Mouse (Mus musculus) limb, embryonic 13.5 days (tissue): Measurements from ENCODE around the gene Ddn. TPM values are rescaled to one million over a fixed set of nuclear protein-coding genes. Genes with fewer than 3 reads are reported as not detected.

ENCODE experiments used
- ATAC-seq: fragments of 200-750 bp; cut with Nextera tagmentation; 2 replicates; pipeline ENCODE4 v1.8.0; 2017; ENCODE audit warnings: low read depth, moderate number of reproducible peaks, moderate TSS enrichment; ENCODE audit not compliant: low FRiP score
- H3K27ac ChIP-seq: fragments of 300-500 bp; sonication (generic); 2 replicates; pipeline ENCODE4 v1.5.1; 2015; ENCODE audit warnings: inconsistent platforms, mild to moderate bottlenecking, moderate library complexity
- H3K27me3 ChIP-seq: fragments of 300-500 bp; sonication (generic); 2 replicates; pipeline ENCODE4 v1.6.1; 2015; ENCODE audit warnings: mild to moderate bottlenecking, inconsistent platforms
- H3K36me3 ChIP-seq: fragments of 300-500 bp; sonication (generic); 2 replicates; pipeline ENCODE4 v1.6.1; 2015; ENCODE audit warnings: inconsistent platforms, mild to moderate bottlenecking, moderate library complexity
- H3K4me1 ChIP-seq: fragments of 300-500 bp; sonication (generic); 2 replicates; pipeline ENCODE4 v1.6.1; 2015; ENCODE audit warnings: inconsistent platforms
- H3K4me2 ChIP-seq: fragments of 300-500 bp; sonication (generic); replicated peaks from 2 replicates; pipeline ENCODE4 v1.6.1; 2015; ENCODE audit warnings: inconsistent platforms, mild to moderate bottlenecking, moderate library complexity
- H3K4me3 ChIP-seq: fragments of 300-500 bp; sonication (generic); 2 replicates; pipeline ENCODE4 v1.5.1; 2015; ENCODE audit warnings: moderate library complexity, mild to moderate bottlenecking, inconsistent platforms
- H3K9ac ChIP-seq: fragments of 300-500 bp; sonication (generic); 2 replicates; pipeline ENCODE4 v1.6.1; 2015; ENCODE audit warnings: mild to moderate bottlenecking, inconsistent platforms
- H3K9me3 ChIP-seq: fragments of 300-500 bp; sonication (generic); 2 replicates; pipeline ENCODE4 v1.6.1; 2016; ENCODE audit warnings: inconsistent platforms
- WGBS: fragments of 180-500 bp; shearing (Covaris S2); methylation state at CpG from one replicate; pipeline ENCODE4 v1.1.7; 2015; 5-methylcytosine and 5-hydroxymethylcytosine counted together
- polyA plus RNA-seq: library from polyadenylated mRNA; unstranded; fragments of >200 nt; fragmentation: Nextera tagmentation; extraction: Ambion mirVana; gene quantifications from 2 replicates; pipeline ENCODE4 v1.2.1, GENCODE M21; 2015

Ddn gene
- polyA plus RNA-seq, 1 experiment from 2014 or later = 0.05 TPM

DNA sequence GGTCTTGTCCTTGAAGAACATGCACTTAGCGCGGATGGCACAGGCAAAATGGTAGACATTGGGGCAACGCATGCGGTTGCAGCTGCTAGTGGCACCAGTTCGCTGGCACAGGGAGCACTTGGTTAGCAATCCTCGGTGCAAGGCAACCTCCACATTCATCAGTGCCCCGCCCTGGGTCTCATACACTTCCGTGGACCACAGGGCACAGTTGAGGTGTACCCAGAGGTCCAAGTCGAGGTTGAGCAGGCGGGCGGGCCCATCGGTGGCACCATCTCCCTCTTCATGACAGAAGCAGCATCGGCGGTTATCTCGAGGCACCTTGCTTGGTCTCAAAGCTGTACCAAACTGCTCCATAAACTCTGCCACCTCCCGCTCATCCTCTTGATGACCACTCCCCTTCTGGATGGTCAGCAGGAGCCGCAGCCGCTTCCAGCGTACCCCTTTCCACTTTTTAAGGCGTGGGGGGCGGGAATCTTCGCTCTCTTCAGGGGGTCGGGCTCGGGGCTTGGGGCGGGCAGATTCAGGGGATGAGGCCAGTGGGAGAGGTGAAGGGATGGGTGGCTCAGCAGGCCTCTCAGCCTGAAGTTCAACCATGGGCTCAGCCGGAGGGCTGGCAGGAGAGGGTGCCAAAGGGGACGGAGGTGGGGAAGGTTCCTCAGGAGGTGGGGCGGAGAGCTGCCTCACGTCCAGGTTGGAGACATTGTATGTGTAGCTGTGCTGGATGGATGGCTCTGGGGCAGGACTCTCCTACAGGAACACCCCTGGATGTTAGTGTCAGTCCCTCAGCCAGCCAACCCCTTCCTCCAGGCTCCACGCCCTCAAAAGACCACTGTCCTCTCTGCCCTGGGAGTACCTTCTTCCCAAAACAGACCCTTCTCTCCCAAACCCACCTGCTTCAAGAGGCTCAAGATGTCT lies 30.6 kb upstream of the Ddn start:
- Histone ChIP-seq H3K27ac (no peak overlapping the region), H3K4me3 (no peak overlapping the region), H3K9me3 (no peaks in the 10 kb centered on the region), H3K4me1 (no peaks in the 10 kb centered on the region), H3K27me3 (no peaks in the 10 kb centered on the region), H3K4me2 (no peak overlapping the region), H3K36me3 (peaks cover 100% of the 10 kb centered on the region), H3K9ac (no peak overlapping the region)
- no peak for ATAC-seq
- WGBS = 94% methylated on average over 30 of the region's 30 CpGs

DNA sequence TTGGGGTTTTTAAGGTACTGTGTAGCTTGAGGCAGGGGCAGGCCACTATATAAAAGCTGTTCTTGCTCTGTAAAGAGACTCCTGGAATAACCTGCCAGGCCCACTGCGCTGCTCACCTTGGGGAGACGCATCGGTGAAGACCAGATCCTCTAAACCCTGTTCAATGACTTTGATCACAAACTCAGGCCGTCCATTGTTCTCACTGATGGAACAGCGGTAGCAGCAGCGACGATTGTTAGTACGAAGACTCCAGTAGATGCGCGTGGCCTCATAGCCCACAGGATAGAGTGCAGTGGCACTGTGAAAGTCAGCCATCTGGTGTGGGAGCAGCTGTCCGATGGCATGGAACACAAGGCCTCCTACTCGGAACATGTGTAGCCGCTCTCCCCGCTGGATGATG lies 29.9 kb upstream of the Ddn start:
- H3K9ac ChIP-seq = no peak overlapping the region
- H3K27ac ChIP-seq = no peak overlapping the region
- no peak overlapping the region for H3K4me3 ChIP-seq
- no peaks in the 10 kb centered on the region for H3K9me3 ChIP-seq
- ATAC-seq = no peak
- 98% methylated on average over 14 of the region's 14 CpGs for WGBS
- no peaks in the 10 kb centered on the region for H3K4me1 ChIP-seq
- H3K4me2 ChIP-seq = no peak overlapping the region
- H3K36me3 ChIP-seq = peaks cover 100% of the 10 kb centered on the region
- H3K27me3 ChIP-seq = no peaks in the 10 kb centered on the region

GRCm38 (mm10) chr15:98837743-98838103 lies 28.4 kb upstream of the Ddn start:
- H3K9ac ChIP-seq = no peak overlapping the region
- H3K36me3 ChIP-seq = peaks cover 98% of the 10 kb centered on the region
- WGBS = 78% methylated on average over 4 of the region's 4 CpGs
- no peaks in the 10 kb centered on the region for H3K27me3 ChIP-seq
- no peak overlapping the region for H3K4me3 ChIP-seq
- H3K4me1 ChIP-seq = no peaks in the 10 kb centered on the region
- no peak for ATAC-seq
- H3K9me3 ChIP-seq = no peaks in the 10 kb centered on the region
- no peak overlapping the region for H3K27ac ChIP-seq
- no peak overlapping the region for H3K4me2 ChIP-seq

DNA sequence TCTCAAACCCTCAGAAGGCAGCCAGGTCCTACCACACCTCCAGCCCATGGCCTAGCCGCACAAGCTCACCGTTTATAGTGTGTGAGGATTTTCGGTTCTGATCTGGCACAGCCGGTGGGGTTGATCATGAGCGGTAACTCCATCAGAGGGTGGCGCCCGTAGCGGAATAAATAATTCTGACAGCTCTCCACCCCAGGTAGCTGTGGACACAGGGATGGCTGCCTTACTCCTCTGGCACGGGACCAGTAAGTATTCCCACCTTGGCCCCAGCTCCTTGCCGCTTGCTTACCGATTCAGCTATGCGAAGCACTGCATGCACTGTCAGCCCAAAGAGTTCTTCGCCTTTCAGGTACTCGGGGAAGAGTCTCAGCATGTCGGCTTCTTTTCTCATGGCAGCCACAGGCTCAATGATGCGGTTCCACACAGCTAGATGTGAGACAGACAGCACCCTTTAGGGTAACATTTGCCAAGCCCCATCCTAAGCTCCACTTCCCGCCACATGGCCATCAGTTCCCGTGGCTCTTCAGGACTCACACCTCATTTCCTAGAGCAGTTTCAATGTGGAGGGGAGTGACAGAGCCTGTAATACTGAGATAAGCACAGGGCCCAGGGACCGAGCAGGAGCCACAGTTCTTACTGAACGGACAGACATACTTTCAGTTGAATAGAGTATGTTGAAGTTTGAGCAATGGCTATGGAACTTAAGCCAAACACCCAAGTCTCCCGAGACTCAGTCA lies 27.9 kb upstream of the Ddn start:
- 92% methylated on average over 21 of the region's 21 CpGs for WGBS
- no peak overlapping the region for H3K4me3 ChIP-seq
- H3K27ac ChIP-seq = no peak overlapping the region
- no peaks in the 10 kb centered on the region for H3K9me3 ChIP-seq
- ATAC-seq = no peak
- peaks cover 92% of the 10 kb centered on the region for H3K36me3 ChIP-seq
- H3K4me2 ChIP-seq = no peak overlapping the region
- no peaks in the 10 kb centered on the region for H3K27me3 ChIP-seq
- no peak overlapping the region for H3K9ac ChIP-seq
- H3K4me1 ChIP-seq = peaks cover under 1% of the 10 kb centered on the region; the same call in 1 of the 2 replicates

DNA sequence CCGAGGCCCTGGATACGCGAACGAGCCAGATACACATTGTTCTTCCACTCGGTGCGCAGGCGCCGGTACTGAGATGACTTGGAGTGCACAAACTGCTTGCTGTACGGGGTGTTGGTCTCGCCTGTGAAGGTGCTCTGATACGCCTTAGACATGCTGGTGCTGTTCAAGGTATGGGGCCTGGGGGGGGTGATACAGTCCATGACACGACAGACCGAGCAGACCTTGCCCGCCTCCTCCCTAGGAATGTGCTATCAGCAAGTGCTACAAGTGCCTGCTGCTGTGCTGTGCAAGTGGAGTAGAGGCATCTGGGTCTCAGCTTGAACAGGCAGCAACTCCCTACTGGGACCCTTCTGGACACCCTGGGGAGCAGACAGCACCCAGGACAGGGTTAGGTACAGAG lies 26.0 kb upstream of the Ddn start:
- H3K4me3 ChIP-seq = no peak overlapping the region
- no peaks in the 10 kb centered on the region for H3K27me3 ChIP-seq
- H3K27ac ChIP-seq = no peak overlapping the region
- peaks cover 74% of the 10 kb centered on the region for H3K36me3 ChIP-seq
- H3K4me2 ChIP-seq = no peak overlapping the region
- H3K9ac ChIP-seq = no peak overlapping the region; the same call in 1 of the 2 replicates
- WGBS = 94% methylated on average over 14 of the region's 14 CpGs
- H3K4me1 ChIP-seq = peaks cover 7% of the 10 kb centered on the region; the same call in 1 of the 2 replicates
- no peak for ATAC-seq
- no peaks in the 10 kb centered on the region for H3K9me3 ChIP-seq

GRCm38 (mm10) chr15:98834059-98834458 lies 24.8 kb upstream of the Ddn start:
- Histone ChIP-seq H3K27ac (no peak overlapping the region), H3K9me3 (no peaks in the 10 kb centered on the region), H3K4me1 (peaks cover 18% of the 10 kb centered on the region), H3K9ac (no peak overlapping the region), H3K4me2 (no peak overlapping the region), H3K4me3 (no peak overlapping the region), H3K27me3 (no peaks in the 10 kb centered on the region), H3K36me3 (peaks cover 61% of the 10 kb centered on the region)
- ATAC-seq = no peak
- 85% methylated on average over 13 of the region's 13 CpGs for WGBS

DNA sequence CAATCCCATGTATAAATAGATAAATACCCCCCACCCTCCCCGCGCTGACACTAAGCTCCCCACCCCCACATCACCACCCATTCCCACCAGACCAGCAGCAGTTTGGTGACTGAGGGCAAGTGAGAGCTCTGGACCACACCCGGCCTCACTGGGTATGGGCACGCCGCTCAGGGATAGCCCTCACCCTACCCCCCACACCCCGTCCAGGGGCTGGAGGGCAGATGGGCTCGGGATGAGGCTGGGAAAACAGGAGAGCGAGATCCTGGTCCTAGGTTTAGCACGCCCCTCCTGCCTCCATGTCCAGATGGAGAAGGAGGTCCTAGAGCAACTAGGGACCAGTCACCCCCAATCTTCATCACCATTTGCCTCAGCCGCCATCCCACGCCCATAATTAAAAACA lies 24.0 kb upstream of the Ddn start:
- H3K27me3 ChIP-seq = no peaks in the 10 kb centered on the region
- 81% methylated on average over 11 of the region's 11 CpGs for WGBS
- H3K9me3 ChIP-seq = no peaks in the 10 kb centered on the region
- H3K4me1 ChIP-seq = peaks cover 19% of the 10 kb centered on the region
- ATAC-seq = no peak
- no peak overlapping the region for H3K9ac ChIP-seq
- no peak overlapping the region for H3K4me3 ChIP-seq
- H3K27ac ChIP-seq = no peak overlapping the region
- peaks cover 53% of the 10 kb centered on the region for H3K36me3 ChIP-seq
- no peak overlapping the region for H3K4me2 ChIP-seq

DNA sequence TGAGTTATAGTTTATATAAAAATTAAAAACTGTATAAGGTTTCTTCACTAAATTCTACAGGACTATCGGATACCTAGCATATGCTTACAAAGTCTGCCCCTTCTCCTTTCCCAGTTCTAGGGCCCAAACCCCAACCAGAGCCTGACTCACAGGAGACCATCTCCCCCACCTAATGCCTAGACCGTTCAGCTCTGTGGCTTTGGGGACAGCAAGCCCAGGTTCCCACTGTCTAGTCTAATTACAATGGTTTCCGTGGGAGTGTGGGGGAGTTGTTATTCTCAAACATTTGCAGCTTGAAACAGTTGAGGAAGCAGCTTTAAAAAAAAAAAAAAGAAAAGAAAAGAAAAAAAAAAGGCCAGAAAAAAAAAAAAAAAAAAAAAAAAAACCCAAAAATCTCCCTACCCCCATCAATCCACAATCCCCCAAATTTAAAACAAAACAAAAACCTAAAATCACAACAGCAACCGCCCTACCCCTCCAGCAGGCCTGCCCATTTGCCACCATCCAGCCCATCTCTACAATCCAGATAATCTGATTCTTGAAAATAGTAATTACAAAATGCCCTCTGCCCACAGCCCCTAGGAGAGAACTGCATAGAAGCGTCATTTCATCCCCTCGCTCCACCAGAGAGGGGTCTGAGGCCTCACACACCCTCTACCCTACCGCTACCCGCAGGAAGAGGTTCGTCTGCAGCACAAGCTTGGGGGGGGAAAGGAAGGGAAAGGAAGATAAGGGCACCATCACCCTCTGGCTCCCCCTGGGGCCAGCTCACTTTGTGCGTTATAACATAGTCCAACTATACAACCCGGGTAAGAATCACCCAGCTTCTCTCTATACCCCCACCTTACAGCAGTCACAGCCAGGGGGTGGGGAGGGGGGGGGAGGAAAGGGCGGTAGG lies 23.1 kb upstream of the Ddn start:
- Histone ChIP-seq H3K4me1 (peaks cover 19% of the 10 kb centered on the region), H3K9ac (no peak overlapping the region), H3K27me3 (no peaks in the 10 kb centered on the region), H3K27ac (peak overlapping the region; percentile 94; the same call in 1 of the 2 replicates), H3K36me3 (peaks cover 49% of the 10 kb centered on the region), H3K9me3 (no peaks in the 10 kb centered on the region), H3K4me3 (peak overlapping the region; percentile 76; the same call in 1 of the 2 replicates), H3K4me2 (peak overlapping the region; percentile 69)
- ATAC-seq = no peak
- 67% methylated on average over 12 of the region's 12 CpGs for WGBS

- peak overlapping the region; percentile 84 for H3K9ac ChIP-seq
These were observed 22.4 kb upstream of the Ddn start for GRCm38 (mm10) chr15:98831684-98832035.

GRCm38 (mm10) chr15:98830736-98831683 lies 21.7 kb upstream of the Ddn start, which contains the start of gene Prkag1:
Gene Prkag1 (minus strand): TSS chr15:98831521.
- ATAC-seq = peak; percentile 96
- Histone ChIP-seq H3K4me3 (peak within 1 kb of the TSS; percentile 76), H3K4me1 (peaks cover 19% of the 10 kb centered on the region), H3K4me2 (peak within 1 kb of the TSS; percentile 69), H3K9me3 (no peaks in the 10 kb centered on the region), H3K27me3 (no peaks in the 10 kb centered on the region), H3K9ac (peak within 1 kb of the TSS; percentile 84), H3K27ac (peak within 1 kb of the TSS; percentile 94), H3K36me3 (peaks cover 35% of the 10 kb centered on the region)
- under 1% methylated on average over 58 of the region's 66 CpGs for WGBS

More at GRCm38 (mm10) chr15:98831684-98832035, 22.4 kb upstream of the Ddn start:
- H3K9me3 ChIP-seq = no peaks in the 10 kb centered on the region
- WGBS = 18% methylated on average over 9 of the region's 9 CpGs
- ATAC-seq = peak; percentile 29; the same call in 1 of the 2 replicates
- H3K4me3 ChIP-seq = peak overlapping the region; percentile 76
- H3K4me2 ChIP-seq = peak overlapping the region; percentile 69
- peak overlapping the region; percentile 94 for H3K27ac ChIP-seq
- H3K4me1 ChIP-seq = peaks cover 19% of the 10 kb centered on the region
- H3K36me3 ChIP-seq = peaks cover 42% of the 10 kb centered on the region
- no peaks in the 10 kb centered on the region for H3K27me3 ChIP-seq

GRCm38 (mm10) chr15:98827611-98828011 lies 18.3 kb upstream of the Ddn start:
- H3K9me3 ChIP-seq = no peaks in the 10 kb centered on the region
- H3K4me2 ChIP-seq = no peak overlapping the region
- no peak overlapping the region for H3K4me3 ChIP-seq
- WGBS = 93% methylated on average over 7 of the region's 7 CpGs
- H3K4me1 ChIP-seq = peaks cover 19% of the 10 kb centered on the region
- no peak for ATAC-seq
- H3K27me3 ChIP-seq = no peaks in the 10 kb centered on the region
- H3K27ac ChIP-seq = no peak overlapping the region
- peaks cover 34% of the 10 kb centered on the region for H3K36me3 ChIP-seq
- H3K9ac ChIP-seq = no peak overlapping the region
